Mouse (Mus musculus) telencephalon, adult 2 months (tissue): Measurements from ENCODE around the gene Atp5g1.

Experiments
- DNase-seq: peaks from one replicate; pipeline ENCODE4 v3.0.0-alpha.2; 2011; ENCODE audit warnings: low read depth, low spot score

Atp5g1 gene

GRCm38 (mm10) chr11:96073295-96073993 is 2.0 kb downstream of the Atp5g1 start:
- no peak for DNase-seq

GRCm38 (mm10) chr11:96071013-96071412 is 4.5 kb downstream of the Atp5g1 start:
- no peak for DNase-seq

DNA sequence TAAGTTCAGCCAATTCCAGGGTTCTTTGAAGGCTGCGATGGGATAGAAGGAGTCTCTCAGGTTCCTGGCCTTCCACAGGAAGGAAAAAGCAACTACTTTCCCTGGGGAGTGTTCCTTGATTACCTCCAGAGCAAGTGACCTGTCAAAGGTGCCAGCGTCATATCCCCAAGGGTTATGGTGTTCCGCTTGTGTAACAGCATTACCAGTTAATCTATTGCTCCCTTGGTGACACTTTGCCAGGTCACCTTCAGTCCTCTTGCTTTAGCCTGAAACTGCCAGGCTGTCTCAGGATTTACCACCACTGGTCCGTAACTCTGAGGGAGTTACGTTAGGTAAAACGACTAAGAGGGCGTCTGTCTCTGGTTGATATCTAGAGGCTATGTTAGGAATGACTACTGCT is 5.1 kb downstream of the Atp5g1 start:
- DNase-seq = no peak

DNA sequence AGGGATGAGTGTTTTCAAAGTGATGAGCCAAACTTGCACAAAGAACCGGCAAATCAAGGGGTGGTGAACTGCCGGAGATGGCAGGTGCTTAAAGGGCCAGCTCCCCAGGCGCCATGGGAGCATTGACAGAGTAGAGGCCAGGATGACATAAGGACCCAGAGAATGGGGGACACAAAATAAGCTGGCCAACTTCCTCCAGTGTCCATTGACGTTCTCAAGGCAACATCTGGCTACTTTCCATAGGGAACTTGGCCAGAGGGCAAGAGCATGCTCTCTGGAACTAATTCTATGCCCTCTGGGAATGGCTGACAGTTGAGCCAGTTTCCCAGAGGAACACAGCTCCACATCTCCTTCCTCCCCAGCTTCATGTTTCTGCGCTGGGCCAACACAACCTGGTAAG is 7.2 kb downstream of the Atp5g1 start:
- no peak for DNase-seq

- peak; percentile 91 for DNase-seq
Measured at GRCm38 (mm10) chr11:96065215-96065911, 10.1 kb downstream of the Atp5g1 start, which contains the start of gene Ube2z. Ube2z (minus strand) TSS chr11:96065388.

GRCm38 (mm10) chr11:96064521-96065214 is 10.8 kb downstream of the Atp5g1 start:
- DNase-seq = no peak

GRCm38 (mm10) chr11:96058309-96058708 is 17.2 kb downstream of the Atp5g1 start:
- DNase-seq = no peak

- no peak for DNase-seq
Measured at GRCm38 (mm10) chr11:96050854-96051253, 24.6 kb downstream of the Atp5g1 start.

GRCm38 (mm10) chr11:96049939-96050338 is 25.5 kb downstream of the Atp5g1 start:
- DNase-seq = no peak

- no peak for DNase-seq
Measured at GRCm38 (mm10) chr11:96047469-96048373, 27.7 kb downstream of the Atp5g1 start.

DNA sequence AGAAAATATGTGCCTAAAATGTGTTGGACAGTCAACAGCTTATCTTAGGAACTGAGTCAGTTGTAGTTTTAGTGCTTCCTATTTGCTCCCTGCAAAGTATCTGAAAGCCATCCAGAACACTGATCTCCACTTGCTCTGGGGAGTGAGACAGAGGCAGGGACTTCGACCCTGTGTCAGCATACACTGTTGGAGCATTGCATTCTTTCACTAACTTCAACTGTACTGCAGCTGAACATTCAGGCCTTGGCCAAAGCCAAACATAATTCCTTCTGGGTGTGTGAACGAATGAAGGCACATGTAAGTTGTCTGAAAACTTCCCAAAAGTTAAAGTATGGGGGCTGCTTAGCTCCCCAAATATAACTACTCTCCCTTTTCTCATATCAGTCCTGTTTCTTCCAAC is 28.7 kb downstream of the Atp5g1 start:
- DNase-seq = no peak

DNA sequence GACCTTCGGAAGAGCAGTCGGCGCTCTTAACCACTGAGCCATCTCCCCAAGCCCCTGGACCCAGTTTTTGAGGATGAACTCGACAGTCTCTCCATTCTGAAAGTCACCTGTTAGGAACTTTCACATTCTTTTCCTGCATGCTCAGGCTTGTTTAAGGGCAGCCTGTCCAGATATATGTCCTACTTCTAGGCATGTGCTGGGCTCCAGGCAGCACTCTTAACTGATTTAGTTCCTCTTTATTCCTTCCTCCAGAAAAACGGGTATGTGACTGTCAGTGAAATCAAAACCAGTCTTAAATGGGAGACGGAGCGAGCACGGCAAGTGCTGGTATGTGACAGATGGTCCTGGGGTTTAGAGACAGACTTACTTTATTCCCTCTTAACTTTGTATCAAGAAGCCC is 29.4 kb downstream of the Atp5g1 start:
- DNase-seq = no peak

DNA sequence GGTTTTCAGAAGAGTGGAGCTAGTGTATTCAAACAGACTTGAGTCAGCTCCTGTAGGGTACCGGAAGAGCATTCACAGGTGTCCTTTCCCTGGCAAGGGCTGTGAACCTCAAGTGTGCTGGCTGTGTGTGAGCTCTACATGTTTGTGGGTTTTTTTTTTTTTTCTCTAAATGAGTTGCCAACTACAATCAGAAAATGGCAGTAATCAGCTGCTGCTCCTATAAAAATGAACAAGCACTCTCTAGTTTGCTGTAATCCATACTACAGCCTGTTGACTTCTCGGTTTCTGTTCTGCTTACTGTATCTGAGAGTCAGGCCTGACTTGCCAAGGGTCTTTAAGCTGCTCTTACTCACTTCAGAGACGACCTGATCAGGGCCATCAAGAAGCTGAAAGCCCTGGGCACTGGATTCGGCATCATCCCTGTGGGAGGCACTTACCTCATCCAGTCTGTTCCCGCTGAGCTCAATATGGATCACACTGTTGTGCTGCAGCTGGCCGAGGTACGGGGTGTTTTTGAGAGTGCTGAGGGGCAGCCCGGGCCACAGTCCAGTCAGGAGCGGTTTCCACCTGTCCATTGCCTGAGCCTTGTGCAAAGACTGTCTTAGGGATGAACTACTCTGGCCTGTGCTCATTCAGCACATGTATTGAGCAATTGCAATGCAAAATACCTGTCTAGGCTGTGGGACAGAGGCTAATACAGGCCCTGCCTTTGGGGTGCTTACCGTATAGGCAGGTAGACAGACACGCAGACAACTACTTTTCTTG is 30.5 kb downstream of the Atp5g1 start:
- DNase-seq = no peak

DNA sequence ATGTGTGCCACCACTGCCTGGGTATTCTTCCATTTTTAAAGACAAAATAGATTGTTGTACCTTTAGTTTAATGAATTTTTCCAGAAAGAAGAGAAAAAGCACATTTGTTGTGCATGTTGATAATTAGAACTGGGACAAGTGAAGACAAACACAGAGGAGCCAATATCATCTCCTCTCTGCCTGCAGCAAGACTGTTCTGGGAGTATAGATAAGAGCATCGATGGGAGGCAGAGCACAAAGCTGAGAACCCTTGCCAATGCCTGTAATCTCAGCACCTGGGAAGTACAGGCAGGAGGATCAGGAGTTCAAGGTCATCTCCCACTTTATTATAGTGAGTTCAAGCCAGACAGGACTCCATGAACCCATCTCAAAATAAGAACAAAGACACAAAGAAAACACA is 36.9 kb downstream of the Atp5g1 start:
- DNase-seq = no peak

- no peak for DNase-seq
Measured at GRCm38 (mm10) chr11:96037499-96037898, 38.0 kb downstream of the Atp5g1 start.

GRCm38 (mm10) chr11:96035133-96035532 is 40.3 kb downstream of the Atp5g1 start:
- DNase-seq = no peak

GRCm38 (mm10) chr11:96034596-96035052 is 40.8 kb downstream of the Atp5g1 start, which contains the start of gene Snf8:
Snf8 (plus strand) TSS chr11:96034885.
- DNase-seq = peak; percentile 91

DNA sequence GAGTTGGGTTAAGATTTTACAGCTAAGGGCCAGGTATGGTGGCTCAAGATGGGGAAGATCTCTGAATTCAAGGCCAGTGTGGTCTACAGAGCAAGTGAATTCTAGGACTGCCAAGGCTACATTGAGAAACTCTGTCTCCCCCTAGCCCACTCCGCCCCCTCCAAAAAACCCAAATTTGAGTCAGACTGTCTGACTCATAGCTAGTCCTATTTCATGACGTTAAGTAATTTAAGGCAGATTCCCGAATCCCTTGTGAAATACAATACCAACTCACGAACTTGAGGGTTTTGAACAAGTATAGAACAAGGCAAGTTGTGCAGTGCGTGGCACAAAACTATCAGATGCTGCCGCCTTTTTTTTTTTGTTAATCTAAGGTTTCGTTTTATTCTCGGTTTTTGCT is 41.4 kb downstream of the Atp5g1 start:
- no peak for DNase-seq

DNA sequence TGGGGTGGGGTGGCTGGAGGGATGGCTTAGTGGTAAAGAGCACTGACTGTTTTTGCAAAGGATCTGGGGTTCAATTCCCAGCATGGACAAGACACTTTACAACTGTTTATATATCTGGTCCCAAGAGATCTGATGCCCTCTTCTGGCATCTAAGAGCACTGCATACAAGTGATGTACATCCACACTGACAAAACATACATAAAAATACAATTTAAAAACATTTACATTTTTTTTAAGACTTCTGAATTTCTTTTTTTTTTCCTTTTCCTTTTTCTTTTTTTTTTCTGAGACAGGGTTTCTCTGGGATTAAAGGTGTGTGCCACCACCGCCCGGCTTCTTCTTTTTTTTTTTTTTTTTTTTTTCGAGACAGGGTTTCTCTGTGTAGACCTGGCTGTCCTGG is 42.2 kb downstream of the Atp5g1 start:
- DNase-seq = no peak

DNA sequence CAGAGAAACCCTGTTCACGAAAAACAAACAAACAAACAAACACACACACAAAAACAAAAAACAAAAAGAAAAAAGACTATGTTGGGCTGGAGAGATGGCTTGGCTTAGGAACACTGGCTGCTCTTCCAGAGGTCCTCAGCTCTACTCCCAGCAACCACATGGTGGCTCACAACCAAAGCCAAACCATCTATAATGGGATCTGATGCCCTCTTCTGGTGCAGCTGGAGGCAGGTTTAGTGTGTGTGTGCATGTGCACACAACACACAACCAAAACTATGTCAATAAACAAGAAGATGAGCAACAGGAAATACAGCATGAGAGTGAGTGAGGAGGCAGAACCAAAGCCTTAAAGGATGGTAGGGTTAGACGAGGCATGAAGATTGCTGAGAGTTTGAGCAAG is 43.8 kb downstream of the Atp5g1 start:
- DNase-seq = no peak

GRCm38 (mm10) chr11:96030571-96030970 is 44.9 kb downstream of the Atp5g1 start:
- no peak for DNase-seq
